Mouse (Mus musculus): Measurements from ENCODE around the gene Mtch2. TPM values are rescaled to one million over a fixed set of nuclear protein-coding genes. Genes with fewer than 3 reads are reported as not detected.

The Mtch2 gene
- polyA plus RNA-seq, 1 experiment from 2014 or later: 207 TPM

GRCm38 (mm10) chr2:90846171-90846570, 784 bp upstream of the Mtch2 start:
- Histone ChIP-seq H3K4me1 (ENCODE audit: control insufficient read depth, insufficient read depth, low read length) (peaks cover 13% of the 10 kb centered on the region), H3K9ac (ENCODE audit: low read depth, low read length) (peak overlapping the region; percentile 82; the same call in 1 of the 2 replicates), H3K9me3 (ENCODE audit: control insufficient read depth, low read length) (no peaks in the 10 kb centered on the region), H3K27ac (replicated peaks; ENCODE audit: low read depth, low read length) (peak overlapping the region; percentile 75; the same call in 1 of the 2 replicates), H3K36me3 (ENCODE audit: control insufficient read depth, insufficient read depth, low read length) (peaks cover 21% of the 10 kb centered on the region), H3K27me3 (replicated peaks; ENCODE audit: control insufficient read depth, insufficient read depth, low read length) (no peaks in the 10 kb centered on the region), H3K4me2 (ENCODE audit: low read depth, low read length) (peak overlapping the region; percentile 75), H3K4me3 (ENCODE audit: low read depth, low read length) (peak overlapping the region; percentile 82)
- ATAC-seq (ENCODE audit: low read depth): no peak
- 40% methylated on average over 6 of the region's 6 CpGs for WGBS
- no peak for DNase-seq (ENCODE audit: low spot score)

DNA sequence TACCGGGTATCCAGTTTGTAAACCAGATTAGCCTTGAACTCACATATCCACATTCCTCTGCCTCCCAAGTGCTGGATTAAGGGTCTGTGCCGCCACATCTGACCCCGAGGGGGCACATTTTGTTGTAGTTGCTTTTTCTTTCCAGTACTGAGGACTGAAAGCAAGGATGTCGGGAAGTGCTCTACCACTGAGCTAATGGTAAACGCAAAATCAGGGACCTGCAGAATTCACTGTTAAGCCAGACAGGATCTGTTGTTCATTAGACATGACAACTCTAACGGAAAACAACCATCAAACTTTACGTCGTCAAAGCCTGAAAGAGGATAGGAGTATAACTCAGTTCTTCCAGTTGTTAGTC, 379 bp upstream of the Mtch2 start:
- no peaks in the 10 kb centered on the region for H3K27me3 ChIP-seq (replicated peaks; ENCODE audit: control insufficient read depth, insufficient read depth, low read length)
- H3K9ac ChIP-seq (ENCODE audit: low read depth, low read length): peak overlapping the region; percentile 82
- DNase-seq (ENCODE audit: low spot score): no peak
- H3K4me2 ChIP-seq (ENCODE audit: low read depth, low read length): peak overlapping the region; percentile 75
- H3K9me3 ChIP-seq (ENCODE audit: control insufficient read depth, low read length): no peaks in the 10 kb centered on the region
- peaks cover 25% of the 10 kb centered on the region for H3K36me3 ChIP-seq (ENCODE audit: control insufficient read depth, insufficient read depth, low read length)
- peak overlapping the region; percentile 75 for H3K27ac ChIP-seq (replicated peaks; ENCODE audit: low read depth, low read length)
- peak; percentile 47 for ATAC-seq (ENCODE audit: low read depth)
- WGBS: 3% methylated on average over 8 of the region's 8 CpGs
- peaks cover 13% of the 10 kb centered on the region for H3K4me1 ChIP-seq (ENCODE audit: control insufficient read depth, insufficient read depth, low read length)
- peak overlapping the region; percentile 82 for H3K4me3 ChIP-seq (ENCODE audit: low read depth, low read length)

DNA sequence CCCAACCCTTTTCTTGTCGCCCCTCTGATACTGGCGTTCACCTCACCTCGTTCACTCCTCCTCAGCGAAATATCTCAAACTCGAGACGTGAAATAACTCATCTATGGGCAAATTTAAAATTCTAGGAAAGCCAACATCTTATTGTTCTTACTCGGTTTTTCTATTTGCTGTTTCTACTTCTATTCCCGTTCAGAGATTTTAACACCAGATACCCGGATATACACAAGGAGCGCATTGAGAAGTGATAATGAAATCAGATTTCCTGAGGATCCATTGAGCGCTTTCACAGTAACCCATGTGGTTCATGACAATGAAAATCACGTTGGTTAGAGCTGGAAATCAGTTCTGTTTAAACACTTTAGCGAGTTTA, 711 bp downstream of the Mtch2 start:
- H3K9me3 ChIP-seq (ENCODE audit: control insufficient read depth, low read length): no peaks in the 10 kb centered on the region
- ATAC-seq (ENCODE audit: low read depth): no peak
- H3K9ac ChIP-seq (ENCODE audit: low read depth, low read length): peak overlapping the region; percentile 82
- peaks cover 34% of the 10 kb centered on the region for H3K36me3 ChIP-seq (ENCODE audit: control insufficient read depth, insufficient read depth, low read length)
- H3K27ac ChIP-seq (replicated peaks; ENCODE audit: low read depth, low read length): peak overlapping the region; percentile 81
- H3K4me1 ChIP-seq (ENCODE audit: control insufficient read depth, insufficient read depth, low read length): peaks cover 13% of the 10 kb centered on the region
- H3K4me2 ChIP-seq (ENCODE audit: low read depth, low read length): peak overlapping the region; percentile 75
- under 1% methylated on average over 13 of the region's 13 CpGs for WGBS
- H3K27me3 ChIP-seq (replicated peaks; ENCODE audit: control insufficient read depth, insufficient read depth, low read length): no peaks in the 10 kb centered on the region
- peak; percentile 6 for DNase-seq (ENCODE audit: low spot score)
- peak overlapping the region; percentile 82 for H3K4me3 ChIP-seq (ENCODE audit: low read depth, low read length)

- Histone ChIP-seq H3K4me1 (ENCODE audit: control insufficient read depth, insufficient read depth, low read length) (peaks cover 13% of the 10 kb centered on the region), H3K9me3 (ENCODE audit: control insufficient read depth, low read length) (no peaks in the 10 kb centered on the region), H3K4me2 (ENCODE audit: low read depth, low read length) (peak overlapping the region; percentile 75), H3K9ac (ENCODE audit: low read depth, low read length) (peak overlapping the region; percentile 82; the same call in 1 of the 2 replicates), H3K4me3 (ENCODE audit: low read depth, low read length) (peak overlapping the region; percentile 82), H3K27ac (replicated peaks; ENCODE audit: low read depth, low read length) (no peak overlapping the region), H3K36me3 (ENCODE audit: control insufficient read depth, insufficient read depth, low read length) (peaks cover 40% of the 10 kb centered on the region), H3K27me3 (replicated peaks; ENCODE audit: control insufficient read depth, insufficient read depth, low read length) (no peaks in the 10 kb centered on the region)
- 86% methylated on average over 5 of the region's 5 CpGs for WGBS
- DNase-seq (ENCODE audit: low spot score) (no peak), ATAC-seq (ENCODE audit: low read depth) (no peak)
Observed at GRCm38 (mm10) chr2:90848331-90848730, 1.4 kb downstream of the Mtch2 start.

- WGBS: 93% methylated on average over 1 of the region's 1 CpGs
- ATAC-seq (ENCODE audit: low read depth) (no peak), DNase-seq (ENCODE audit: low spot score) (no peak)
- Histone ChIP-seq H3K4me1 (ENCODE audit: control insufficient read depth, insufficient read depth, low read length) (peaks cover 13% of the 10 kb centered on the region), H3K27me3 (replicated peaks; ENCODE audit: control insufficient read depth, insufficient read depth, low read length) (no peaks in the 10 kb centered on the region), H3K9me3 (ENCODE audit: control insufficient read depth, low read length) (no peaks in the 10 kb centered on the region), H3K36me3 (ENCODE audit: control insufficient read depth, insufficient read depth, low read length) (peaks cover 59% of the 10 kb centered on the region), H3K4me3 (ENCODE audit: low read depth, low read length) (no peak overlapping the region), H3K9ac (ENCODE audit: low read depth, low read length) (no peak overlapping the region), H3K4me2 (ENCODE audit: low read depth, low read length) (no peak overlapping the region), H3K27ac (replicated peaks; ENCODE audit: low read depth, low read length) (no peak overlapping the region)
Observed at GRCm38 (mm10) chr2:90850401-90850800, 3.4 kb downstream of the Mtch2 start.

DNA sequence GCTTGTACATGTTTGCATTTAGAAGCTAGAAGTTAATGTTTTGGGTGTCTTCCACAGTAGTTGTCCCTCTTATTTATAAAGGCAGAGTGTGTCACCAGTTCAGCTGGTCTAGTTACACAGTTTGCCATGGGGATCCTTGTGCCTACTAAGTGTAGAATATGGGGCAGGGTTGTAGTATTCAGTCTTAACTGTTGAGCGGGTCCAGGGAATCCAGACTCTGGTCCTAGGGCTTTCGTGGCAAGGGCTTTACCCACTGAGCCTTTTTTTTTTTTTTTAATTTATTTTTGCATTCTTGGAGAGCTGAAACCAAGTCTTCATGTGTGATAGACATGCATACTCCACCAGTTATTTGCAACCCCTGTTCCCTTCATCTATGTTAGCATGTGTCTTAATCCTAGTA, 14.5 kb downstream of the Mtch2 start:
- Histone ChIP-seq H3K4me3 (ENCODE audit: low read depth, low read length) (no peak overlapping the region), H3K27me3 (replicated peaks; ENCODE audit: control insufficient read depth, insufficient read depth, low read length) (no peaks in the 10 kb centered on the region), H3K9ac (ENCODE audit: low read depth, low read length) (no peak overlapping the region), H3K27ac (replicated peaks; ENCODE audit: low read depth, low read length) (no peak overlapping the region), H3K4me1 (ENCODE audit: control insufficient read depth, insufficient read depth, low read length) (no peaks in the 10 kb centered on the region), H3K36me3 (ENCODE audit: control insufficient read depth, insufficient read depth, low read length) (peaks cover 94% of the 10 kb centered on the region), H3K4me2 (ENCODE audit: low read depth, low read length) (no peak overlapping the region), H3K9me3 (ENCODE audit: control insufficient read depth, low read length) (no peaks in the 10 kb centered on the region)
- no peak for ATAC-seq (ENCODE audit: low read depth)
- no peak for DNase-seq (ENCODE audit: low spot score)
- 88% methylated on average over 2 of the region's 2 CpGs for WGBS

DNA sequence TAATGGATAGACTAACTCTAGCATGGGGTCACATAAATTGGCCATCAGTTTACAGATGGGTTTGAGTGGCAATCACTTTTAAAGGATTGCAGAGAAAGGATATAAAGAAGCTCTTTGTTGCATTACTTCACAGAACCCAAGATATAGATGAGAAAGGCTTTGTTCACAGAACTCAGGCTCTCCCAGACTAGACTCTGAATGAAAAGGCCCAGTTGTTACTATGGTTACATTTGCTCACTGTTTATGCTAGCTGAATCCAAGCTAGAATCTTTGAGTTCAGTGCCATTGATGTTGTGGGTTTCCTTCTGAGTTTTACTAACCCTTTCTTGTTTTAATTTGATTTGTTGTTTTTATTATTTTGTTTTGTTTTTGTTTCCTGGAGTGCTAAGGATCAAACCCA, 17.2 kb downstream of the Mtch2 start:
- H3K27ac ChIP-seq (replicated peaks; ENCODE audit: low read depth, low read length): no peak overlapping the region
- H3K4me3 ChIP-seq (ENCODE audit: low read depth, low read length): no peak overlapping the region
- H3K4me2 ChIP-seq (ENCODE audit: low read depth, low read length): no peak overlapping the region
- ATAC-seq (ENCODE audit: low read depth): no peak
- H3K9me3 ChIP-seq (ENCODE audit: control insufficient read depth, low read length): no peaks in the 10 kb centered on the region
- H3K9ac ChIP-seq (ENCODE audit: low read depth, low read length): no peak overlapping the region
- H3K27me3 ChIP-seq (replicated peaks; ENCODE audit: control insufficient read depth, insufficient read depth, low read length): no peaks in the 10 kb centered on the region
- DNase-seq (ENCODE audit: low spot score): no peak
- peaks cover 88% of the 10 kb centered on the region for H3K36me3 ChIP-seq (ENCODE audit: control insufficient read depth, insufficient read depth, low read length)
- H3K4me1 ChIP-seq (ENCODE audit: control insufficient read depth, insufficient read depth, low read length): no peaks in the 10 kb centered on the region

- H3K9me3 ChIP-seq (ENCODE audit: control insufficient read depth, low read length): no peaks in the 10 kb centered on the region
- no peak overlapping the region for H3K27ac ChIP-seq (replicated peaks; ENCODE audit: low read depth, low read length)
- H3K27me3 ChIP-seq (replicated peaks; ENCODE audit: control insufficient read depth, insufficient read depth, low read length): no peaks in the 10 kb centered on the region
- no peaks in the 10 kb centered on the region for H3K4me1 ChIP-seq (ENCODE audit: control insufficient read depth, insufficient read depth, low read length)
- DNase-seq (ENCODE audit: low spot score) (peak; percentile 88), ATAC-seq (ENCODE audit: low read depth) (peak; percentile 95)
- no peak overlapping the region for H3K4me3 ChIP-seq (ENCODE audit: low read depth, low read length)
- H3K4me2 ChIP-seq (ENCODE audit: low read depth, low read length): no peak overlapping the region
- WGBS: 20% methylated on average over 3 of the region's 3 CpGs
- no peak overlapping the region for H3K9ac ChIP-seq (ENCODE audit: low read depth, low read length)
- peaks cover 65% of the 10 kb centered on the region for H3K36me3 ChIP-seq (ENCODE audit: control insufficient read depth, insufficient read depth, low read length)
Observed at GRCm38 (mm10) chr2:90866524-90866923, 19.6 kb downstream of the Mtch2 start.

DNA sequence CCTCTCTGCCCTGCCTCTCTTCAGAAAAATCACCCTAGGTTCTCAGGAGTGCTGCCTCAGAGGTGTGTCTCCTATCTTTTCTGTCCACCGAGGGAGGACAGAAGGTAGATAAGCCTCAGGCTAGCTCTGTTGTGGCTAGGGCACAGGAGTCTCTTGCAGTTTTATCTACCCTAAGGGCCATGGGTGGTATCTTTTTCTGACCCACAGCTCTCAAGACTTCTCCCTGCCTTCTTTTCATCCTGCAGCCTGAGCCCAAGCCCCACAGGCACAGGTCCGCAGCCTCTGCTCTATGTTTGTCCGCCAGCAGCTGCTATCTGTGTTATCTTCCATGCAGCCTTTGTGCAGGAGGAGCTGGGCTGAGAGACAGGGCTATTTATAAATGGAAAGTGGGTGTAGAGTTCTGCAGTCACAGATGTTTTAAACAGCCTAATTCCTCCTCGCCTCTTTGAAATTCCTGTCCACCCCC, 23.2 kb downstream of the Mtch2 start:
- 0 out of 2 replicates have a peak, but pooled peaks have one; percentile 44 for ATAC-seq (ENCODE audit: low read depth)
- Histone ChIP-seq H3K4me2 (ENCODE audit: low read depth, low read length) (no peak overlapping the region), H3K36me3 (ENCODE audit: control insufficient read depth, insufficient read depth, low read length) (peaks cover 29% of the 10 kb centered on the region), H3K9me3 (ENCODE audit: control insufficient read depth, low read length) (no peaks in the 10 kb centered on the region), H3K9ac (ENCODE audit: low read depth, low read length) (0 out of 2 replicates have a peak overlapping the region, but pooled peaks have one; percentile 19), H3K27ac (replicated peaks; ENCODE audit: low read depth, low read length) (peak overlapping the region; percentile 67), H3K27me3 (replicated peaks; ENCODE audit: control insufficient read depth, insufficient read depth, low read length) (no peaks in the 10 kb centered on the region), H3K4me1 (ENCODE audit: control insufficient read depth, insufficient read depth, low read length) (no peaks in the 10 kb centered on the region), H3K4me3 (ENCODE audit: low read depth, low read length) (no peak overlapping the region)
- WGBS: 27% methylated on average over 4 of the region's 4 CpGs
- peak; percentile 56 for DNase-seq (ENCODE audit: low spot score)

Data from embryonic facial prominence, embryonic 14.5 days (tissue).